Mouse (Mus musculus) forebrain, embryonic 10.5 days (tissue): ENCODE measurements around the gene Ywhaq. TPM values are rescaled to one million over a fixed set of nuclear protein-coding genes. Genes with fewer than 3 reads are reported as not detected.
A peak's percentile ranks its signal among the peaks of the same experiment; 100 is the strongest.
"Not testable (repeated sequence)": the region's sequence is repeated elsewhere in the genome, so short reads cannot be mapped to it uniquely, and the experiment has no call there.

Experiments
- DNase-seq: peaks from one replicate; pipeline ENCODE4 v3.0.0-alpha.2; 2017; ENCODE audit warnings: low spot score; ENCODE audit errors: extremely low spot score
- H3K27ac ChIP-seq: fragments of 300-500 bp; sonication (generic); 2 replicates; pipeline ENCODE4 v1.5.1; 2016; ENCODE audit warnings: mild to moderate bottlenecking
- H3K27me3 ChIP-seq: fragments of 300-500 bp; sonication (generic); 2 replicates; pipeline ENCODE4 v1.6.1; 2016; ENCODE audit warnings: mild to moderate bottlenecking; ENCODE audit not compliant: poor library complexity, severe bottlenecking
- H3K36me3 ChIP-seq: fragments of 300-500 bp; sonication (generic); replicated peaks from 2 replicates; pipeline ENCODE4 v1.6.1; 2016; ENCODE audit warnings: mild to moderate bottlenecking, moderate library complexity
- H3K4me1 ChIP-seq: fragments of 300-500 bp; sonication (generic); 2 replicates; pipeline ENCODE4 v1.6.1; 2016
- H3K4me3 ChIP-seq: fragments of 300-500 bp; sonication (generic); 2 replicates; pipeline ENCODE4 v1.5.1; 2016; ENCODE audit warnings: mild to moderate bottlenecking, moderate library complexity
- H3K9me3 ChIP-seq: fragments of 300-500 bp; sonication (generic); 2 replicates; pipeline ENCODE4 v1.6.1; 2016; ENCODE audit warnings: mild to moderate bottlenecking, moderate library complexity
- WGBS: fragments of 180-500 bp; shearing (Covaris S2); methylation state at CpG from one replicate; pipeline ENCODE4 v1.1.7; 2016; 5-methylcytosine and 5-hydroxymethylcytosine counted together
- polyA plus RNA-seq: library from polyadenylated mRNA; unstranded; fragments of >200 nt; fragmentation: Nextera tagmentation; extraction: Ambion mirVana; gene quantifications from 2 replicates; pipeline ENCODE4 v1.2.1, GENCODE M21; 2016

The Ywhaq gene
- polyA plus RNA-seq, 1 experiment from 2014 or later = 1,022 TPM

DNA sequence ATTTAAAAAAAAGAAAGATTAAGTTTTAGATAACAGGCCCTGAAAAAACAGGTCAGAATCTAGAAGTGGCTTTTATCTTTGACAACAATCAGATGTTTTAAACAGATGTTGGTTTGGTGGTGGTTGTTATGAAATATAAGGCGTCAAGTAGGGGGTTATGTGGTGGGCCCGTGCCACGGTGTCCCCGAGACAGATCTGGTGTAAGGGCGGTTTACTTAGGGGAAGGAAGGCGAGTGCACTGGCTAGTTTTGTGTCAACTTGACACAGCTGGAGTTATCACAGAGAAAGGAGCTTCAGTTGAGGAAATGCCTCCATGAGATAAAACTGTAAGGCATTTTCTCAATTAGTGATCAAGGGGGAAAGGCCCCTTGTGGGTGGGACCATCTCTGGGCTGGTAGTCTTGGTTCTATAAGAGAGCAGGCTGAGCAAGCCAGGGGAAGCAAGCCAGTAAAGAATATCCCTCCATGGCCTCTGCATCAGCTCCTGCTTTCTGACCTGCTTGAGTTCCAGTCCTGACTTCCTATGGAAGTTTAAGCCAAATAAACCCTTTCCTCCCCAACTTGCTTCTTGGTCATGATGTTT lies 38.6 kb downstream of the Ywhaq start:
- H3K9me3 ChIP-seq, H3K27me3 ChIP-seq, H3K4me3 ChIP-seq, DNase-seq, H3K27ac ChIP-seq, H3K36me3 ChIP-seq, H3K4me1 ChIP-seq: not testable (repeated sequence)
- 89% methylated on average over 6 of the region's 6 CpGs for WGBS

DNA sequence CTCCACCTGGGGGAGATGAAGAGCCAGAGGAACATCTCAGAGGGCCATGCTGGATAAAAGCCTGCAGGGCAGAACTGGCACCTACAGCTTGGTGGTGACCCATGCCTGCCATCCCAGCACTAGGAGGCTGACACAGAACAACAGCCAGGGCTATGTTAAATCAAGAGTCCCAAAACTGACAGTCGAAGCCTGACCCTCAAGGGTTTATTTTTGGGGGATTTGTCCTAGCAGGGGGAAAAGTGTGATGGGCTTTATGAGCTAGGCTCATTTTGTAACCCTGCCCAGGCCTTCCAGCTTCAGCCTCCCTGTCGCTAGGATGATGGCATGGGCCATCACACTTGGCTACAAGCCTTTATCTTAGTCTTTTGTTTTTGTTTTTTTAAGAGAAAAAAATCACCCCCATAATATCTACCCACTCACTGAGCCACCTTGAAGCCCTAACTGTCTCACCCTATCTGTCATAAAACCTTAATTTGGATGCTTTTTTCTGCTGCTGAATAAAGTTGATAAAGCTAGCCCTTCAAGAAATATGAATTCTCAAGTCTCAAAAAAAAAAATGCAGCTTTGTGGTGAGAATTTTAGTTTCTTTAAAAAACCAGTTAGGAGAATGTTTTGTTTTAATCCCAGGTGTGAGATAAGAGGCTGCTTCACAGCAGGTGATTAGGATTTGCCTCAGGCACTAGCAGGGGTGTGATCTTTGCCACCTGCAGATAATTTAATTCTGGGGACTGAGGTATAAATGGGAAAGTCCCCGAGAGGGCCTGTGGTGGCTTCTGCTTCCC lies 41.9 kb downstream of the Ywhaq start:
- Histone ChIP-seq H3K27me3 (no peaks in the 10 kb centered on the region), H3K9me3 (no peaks in the 10 kb centered on the region), H3K36me3 (peaks cover 5% of the 10 kb centered on the region; the same call in 1 of the 2 replicates), H3K4me1 (peaks cover 11% of the 10 kb centered on the region), H3K4me3 (no peak overlapping the region), H3K27ac (no peak overlapping the region)
- 60% methylated on average over 3 of the region's 3 CpGs for WGBS
- DNase-seq = no peak

DNA sequence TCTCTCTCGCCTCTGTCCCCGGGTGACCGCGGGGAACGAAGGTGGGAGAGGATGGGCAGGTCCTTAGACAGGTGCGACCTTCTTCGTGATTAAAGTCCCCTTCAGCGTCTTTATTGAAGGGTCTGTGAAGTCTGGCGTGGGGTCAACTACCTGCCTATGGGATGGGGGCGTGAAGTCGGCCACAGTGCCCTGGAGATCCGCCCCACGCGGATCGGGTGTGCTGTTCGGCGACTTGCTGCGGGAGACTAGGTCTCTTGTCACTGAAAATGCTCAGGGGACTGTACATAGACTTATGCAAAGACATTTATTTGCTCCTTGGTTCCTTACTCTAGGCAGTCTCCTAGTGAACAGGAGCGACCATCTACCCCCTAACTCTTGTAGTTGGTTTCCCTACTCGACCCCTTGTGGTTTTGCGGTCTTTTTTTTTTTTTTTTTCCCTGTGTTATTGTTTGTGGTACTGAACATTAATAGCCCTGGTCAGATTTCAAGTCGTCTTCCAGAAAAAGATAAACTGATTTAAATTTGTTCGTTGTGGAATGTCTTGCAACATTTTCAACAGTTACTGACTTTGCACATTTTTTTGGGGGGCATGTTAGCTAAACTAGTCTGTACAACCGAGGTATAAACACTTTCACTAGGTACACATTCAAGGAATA lies 43.5 kb downstream of the Ywhaq start:
- no peak for DNase-seq
- 6% methylated on average over 24 of the region's 24 CpGs for WGBS
- no peaks in the 10 kb centered on the region for H3K27me3 ChIP-seq
- H3K27ac ChIP-seq = peak overlapping the region; percentile 97
- H3K4me3 ChIP-seq = peak overlapping the region; percentile 80
- peaks cover 5% of the 10 kb centered on the region; the same call in 1 of the 2 replicates for H3K36me3 ChIP-seq
- peaks cover 11% of the 10 kb centered on the region for H3K4me1 ChIP-seq
- H3K9me3 ChIP-seq = no peaks in the 10 kb centered on the region

DNA sequence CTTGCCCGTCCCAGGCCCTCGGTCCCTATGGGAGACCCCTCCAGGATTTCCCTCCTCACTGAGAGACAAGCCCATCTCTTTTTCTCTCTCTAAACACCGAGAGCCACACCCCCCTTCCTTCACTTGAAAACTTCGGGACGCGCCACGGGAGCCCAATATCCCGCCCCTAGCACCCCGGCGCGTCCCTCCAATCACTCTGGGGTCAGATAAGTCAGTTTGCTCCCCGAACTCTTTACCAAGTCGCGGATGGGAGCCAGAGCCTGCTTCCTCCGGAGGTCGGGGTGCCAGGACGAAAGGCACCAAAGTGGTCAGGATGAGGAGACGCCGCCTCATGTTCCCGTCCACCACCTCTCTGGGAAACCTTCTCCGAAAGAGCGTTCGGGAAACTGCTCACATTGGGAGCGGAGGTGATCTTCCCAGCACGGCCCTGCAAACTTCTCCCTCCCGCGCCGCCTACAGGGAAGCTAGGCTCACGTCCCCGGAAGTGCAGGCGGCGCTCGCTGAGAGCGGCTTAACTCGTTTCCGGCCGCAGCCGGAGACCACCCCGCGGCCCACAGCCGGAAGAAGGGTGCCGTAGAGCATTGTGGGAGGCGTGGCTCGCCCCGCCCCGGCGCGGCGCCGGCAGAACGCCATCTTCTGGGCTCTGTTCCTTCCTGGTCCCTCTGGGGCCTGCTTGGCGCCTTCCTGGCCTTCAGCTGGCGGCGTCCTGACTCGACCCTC lies 44.2 kb downstream of the Ywhaq start, which contains the start of gene Adam17:
Adam17 (minus strand) TSS at position 533 of the 720 bp plus-strand sequence.
- peak within 1 kb of the TSS; percentile 97 for H3K27ac ChIP-seq
- peaks cover 5% of the 10 kb centered on the region; the same call in 1 of the 2 replicates for H3K36me3 ChIP-seq
- no peaks in the 10 kb centered on the region for H3K27me3 ChIP-seq
- peaks cover 11% of the 10 kb centered on the region for H3K4me1 ChIP-seq
- under 1% methylated on average over 55 of the region's 55 CpGs for WGBS
- no peaks in the 10 kb centered on the region for H3K9me3 ChIP-seq
- peak within 1 kb of the TSS; percentile 80 for H3K4me3 ChIP-seq
- peak; percentile 94 for DNase-seq

DNA sequence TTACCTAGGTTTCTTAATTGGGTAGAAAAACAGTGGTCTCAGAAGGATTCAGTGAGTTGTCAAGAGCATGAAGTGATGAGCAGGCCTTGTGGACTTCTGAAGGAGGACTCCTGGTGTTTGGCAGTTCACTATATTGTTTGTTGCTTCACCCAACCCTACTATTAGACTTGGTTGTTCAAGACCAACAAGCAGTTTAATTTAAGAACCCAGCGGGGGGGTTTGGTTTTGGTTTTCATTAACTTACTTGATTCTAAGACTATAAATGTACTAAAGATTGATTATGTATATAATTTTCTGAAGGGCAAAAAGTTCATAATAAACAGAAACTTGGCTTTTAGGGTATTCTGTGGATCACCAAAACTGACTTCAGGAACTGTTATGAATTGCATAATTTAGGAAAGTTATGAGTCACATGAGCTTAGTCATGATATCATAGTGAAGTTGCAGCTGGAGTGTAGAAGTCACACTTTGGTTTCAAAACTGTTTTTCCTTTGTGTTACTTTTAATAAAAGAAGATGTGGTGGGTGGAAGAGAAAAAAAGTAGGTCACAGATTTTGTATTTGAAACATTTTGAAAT lies 47.3 kb downstream of the Ywhaq start:
- no peak for DNase-seq
- Histone ChIP-seq H3K27me3 (no peaks in the 10 kb centered on the region), H3K4me1 (peaks cover 11% of the 10 kb centered on the region), H3K4me3 (no peak overlapping the region), H3K27ac (no peak overlapping the region), H3K9me3 (no peaks in the 10 kb centered on the region), H3K36me3 (peaks cover 5% of the 10 kb centered on the region; the same call in 1 of the 2 replicates)
- 89% methylated on average over 1 of the region's 1 CpGs for WGBS

DNA sequence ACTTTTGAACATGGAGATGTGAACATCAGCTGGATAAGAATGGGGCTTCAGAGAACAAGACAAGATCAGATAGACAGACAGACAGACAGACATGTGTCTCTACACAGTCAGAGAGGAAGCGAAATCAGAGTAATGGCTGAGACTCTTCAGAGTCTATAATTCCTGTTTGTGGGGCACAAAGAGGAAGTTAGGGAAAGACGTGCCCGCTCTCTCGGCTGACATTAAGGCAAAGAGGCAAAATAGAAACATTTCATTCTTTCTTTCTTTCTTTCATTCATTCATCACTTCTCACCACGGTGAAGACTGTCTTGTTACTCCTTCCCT lies 48.4 kb downstream of the Ywhaq start:
- Histone ChIP-seq H3K9me3 (no peaks in the 10 kb centered on the region), H3K27me3 (no peaks in the 10 kb centered on the region), H3K4me1 (peaks cover 11% of the 10 kb centered on the region), H3K36me3 (peaks cover 11% of the 10 kb centered on the region), H3K4me3 (no peak overlapping the region), H3K27ac (no peak overlapping the region)
- DNase-seq = no peak
- 92% methylated on average over 5 of the region's 5 CpGs for WGBS

DNA sequence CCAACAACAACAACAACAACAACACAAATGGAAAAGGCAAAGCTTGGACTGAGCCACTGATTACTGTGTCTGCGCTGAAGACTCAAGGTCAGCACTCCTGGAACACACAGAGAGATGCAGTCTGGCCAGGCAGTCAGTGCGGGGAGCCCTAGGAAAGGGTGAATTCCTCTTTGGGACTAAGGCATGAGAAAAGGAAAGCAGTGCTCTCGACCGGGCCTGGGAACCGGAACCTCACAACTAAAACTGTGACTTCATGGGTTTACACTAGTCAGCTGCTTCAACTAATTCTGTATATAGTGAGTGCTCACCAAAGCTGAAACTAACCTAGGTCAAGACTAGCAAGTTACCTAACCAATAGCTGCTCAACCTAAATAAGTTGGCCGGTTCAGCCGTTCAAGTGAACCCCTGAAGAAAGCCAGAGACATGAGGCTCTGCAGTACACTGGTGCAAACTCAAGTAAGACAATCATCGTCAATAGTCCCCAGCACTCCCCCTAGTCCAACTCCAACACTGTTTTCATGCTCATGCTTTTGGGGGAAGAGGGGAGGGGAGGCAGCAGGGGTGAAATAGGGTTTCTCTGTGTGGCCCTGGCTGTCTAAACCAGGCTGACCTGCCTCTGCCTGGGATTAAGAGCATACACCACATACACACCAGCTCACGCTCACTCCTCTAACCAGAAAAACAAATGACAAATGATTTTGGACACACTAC lies 48.9 kb downstream of the Ywhaq start:
- no peaks in the 10 kb centered on the region for H3K27me3 ChIP-seq
- no peaks in the 10 kb centered on the region for H3K9me3 ChIP-seq
- H3K4me1 ChIP-seq = peaks cover 11% of the 10 kb centered on the region
- peaks cover 16% of the 10 kb centered on the region for H3K36me3 ChIP-seq
- H3K4me3 ChIP-seq = no peak overlapping the region
- no peak overlapping the region for H3K27ac ChIP-seq
- 95% methylated on average over 9 of the region's 9 CpGs for WGBS
- no peak for DNase-seq

DNA sequence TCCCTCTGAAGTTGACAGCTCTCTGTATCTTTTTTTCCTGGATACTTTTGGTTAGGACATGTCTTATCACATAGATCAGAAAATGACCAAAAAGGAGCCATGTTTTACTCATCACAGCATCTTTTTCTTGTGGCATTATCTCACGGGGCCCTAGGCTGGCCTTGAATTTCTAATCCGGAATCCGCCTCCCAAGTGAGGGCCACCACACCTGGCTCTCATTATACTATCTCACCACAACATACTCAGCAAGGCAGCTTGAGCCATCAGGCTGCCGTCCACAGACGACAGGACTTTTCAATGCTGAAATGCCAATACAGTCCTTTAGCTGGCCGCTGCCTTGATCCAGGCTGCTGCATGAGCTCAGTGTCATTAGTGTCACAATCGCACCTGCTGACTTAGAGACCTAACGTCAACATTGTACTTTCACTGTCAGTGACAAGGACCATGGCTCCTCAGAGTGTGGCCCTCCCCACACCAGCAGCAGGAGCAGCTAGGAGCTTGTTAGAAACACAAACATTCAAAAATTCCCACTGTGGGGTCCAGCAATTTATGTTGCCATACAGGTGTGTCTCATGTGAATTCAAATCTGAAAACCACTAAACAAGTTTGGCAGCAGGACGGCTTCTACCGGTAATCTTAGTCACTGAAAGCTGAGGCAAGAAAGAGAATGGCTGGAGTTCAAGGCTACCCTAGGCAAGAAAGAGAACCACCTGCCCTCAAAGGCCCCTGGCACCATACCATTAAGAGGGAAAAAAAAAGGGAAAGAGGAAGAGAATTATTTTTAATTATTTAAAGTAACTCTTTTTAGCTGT lies 52.6 kb downstream of the Ywhaq start:
- Histone ChIP-seq H3K27ac (no peak overlapping the region), H3K9me3 (0 out of 2 replicates have a peak, but pooled peaks cover 5% of the 10 kb centered on the region), H3K4me3 (no peak overlapping the region), H3K4me1 (no peaks in the 10 kb centered on the region), H3K36me3 (peaks cover 35% of the 10 kb centered on the region), H3K27me3 (no peaks in the 10 kb centered on the region)
- no peak for DNase-seq
- WGBS = 86% methylated on average over 10 of the region's 10 CpGs

DNA sequence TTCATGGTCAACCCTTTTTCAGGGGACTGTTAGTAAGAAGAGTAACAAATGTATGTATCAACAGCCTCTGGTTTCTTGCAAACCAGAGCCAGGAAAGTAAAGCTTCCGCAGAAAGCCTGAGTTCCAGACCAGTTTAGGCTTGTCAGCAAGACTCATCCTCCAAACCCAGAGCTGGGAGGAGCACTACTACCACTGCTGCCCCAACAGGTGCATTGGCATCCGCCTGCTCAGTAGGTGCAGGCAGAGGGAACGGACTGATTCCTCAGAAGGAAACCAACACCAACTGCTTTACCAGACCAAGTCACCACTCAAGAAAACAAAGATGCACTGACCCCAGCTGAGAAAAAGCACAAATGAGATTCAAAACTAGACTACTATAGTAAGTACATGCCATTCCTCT lies 54.2 kb downstream of the Ywhaq start:
- WGBS = 89% methylated on average over 3 of the region's 3 CpGs
- H3K4me3 ChIP-seq = no peak overlapping the region
- DNase-seq = no peak

DNA sequence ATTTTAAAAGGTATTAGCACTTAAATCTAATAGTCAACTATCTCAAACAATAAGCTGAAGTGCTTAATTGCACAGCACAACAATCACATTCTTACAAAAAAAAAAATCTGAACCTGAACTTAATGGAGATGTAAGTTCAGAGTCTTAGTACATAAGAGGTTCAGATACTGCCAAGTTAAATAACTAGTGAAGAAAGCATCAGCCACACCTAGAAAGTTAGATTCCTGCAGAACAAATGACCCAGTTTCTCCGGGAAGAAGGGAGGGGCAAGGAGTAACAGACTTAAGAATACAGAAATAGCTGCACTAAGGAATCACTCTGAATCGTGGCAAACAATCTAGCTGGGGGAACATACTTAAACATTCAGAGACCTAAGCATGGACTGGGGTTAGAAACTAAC lies 54.8 kb downstream of the Ywhaq start:
- Histone ChIP-seq H3K27ac (no peak overlapping the region), H3K4me3 (no peak overlapping the region), H3K4me1 (no peaks in the 10 kb centered on the region), H3K36me3 (peaks cover 44% of the 10 kb centered on the region), H3K9me3 (0 out of 2 replicates have a peak, but pooled peaks cover 5% of the 10 kb centered on the region), H3K27me3 (no peaks in the 10 kb centered on the region)
- WGBS = 85% methylated on average over 2 of the region's 2 CpGs
- DNase-seq = no peak

More for the DNA sequence above, 54.2 kb downstream of the Ywhaq start:
- Histone ChIP-seq H3K4me1 (no peaks in the 10 kb centered on the region), H3K27me3 (no peaks in the 10 kb centered on the region), H3K27ac (no peak overlapping the region), H3K9me3 (0 out of 2 replicates have a peak, but pooled peaks cover 5% of the 10 kb centered on the region), H3K36me3 (peaks cover 41% of the 10 kb centered on the region)

DNA sequence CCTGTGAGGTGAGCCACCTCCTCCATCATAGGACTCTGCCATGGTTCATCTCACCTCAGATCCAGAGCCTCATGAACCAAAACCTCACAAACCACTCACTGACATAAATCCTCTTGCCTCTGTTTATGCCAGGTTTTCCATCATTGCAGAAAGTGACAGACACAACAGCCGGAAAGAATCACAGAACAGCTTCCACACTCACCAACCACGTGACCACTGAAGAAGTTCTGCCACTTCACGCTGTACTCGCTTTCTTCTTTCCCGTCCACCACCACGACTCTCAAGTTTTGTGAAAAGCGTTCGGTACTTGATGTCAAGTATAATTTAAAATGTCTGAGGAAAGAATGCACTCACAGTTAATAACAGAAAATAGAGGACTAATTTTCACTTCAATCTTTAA lies 63.8 kb downstream of the Ywhaq start:
- H3K27me3 ChIP-seq = no peaks in the 10 kb centered on the region
- 96% methylated on average over 8 of the region's 8 CpGs for WGBS
- H3K4me3 ChIP-seq = no peak overlapping the region
- H3K27ac ChIP-seq = no peak overlapping the region
- H3K36me3 ChIP-seq = peaks cover 92% of the 10 kb centered on the region
- peaks cover 11% of the 10 kb centered on the region for H3K4me1 ChIP-seq
- peaks cover 18% of the 10 kb centered on the region for H3K9me3 ChIP-seq
- no peak for DNase-seq
